Mouse (Mus musculus) myocyte (in vitro differentiated cells): ENCODE results near the gene 4930455H04Rik. TPM values are rescaled to one million over a fixed set of nuclear protein-coding genes. Genes with fewer than 3 reads are reported as not detected.

ENCODE experiments used
- H3K27me3 ChIP-seq: one replicate; pipeline ENCODE4 v1.6.1; 2011; ENCODE audit not compliant: control insufficient read depth, insufficient read depth, insufficient read length
- H3K36me3 ChIP-seq: one replicate; pipeline ENCODE4 v1.6.1; 2011; ENCODE audit not compliant: control insufficient read depth, insufficient read depth
- H3K4me2 ChIP-seq: one replicate; pipeline ENCODE4 v1.6.1; 2011; ENCODE audit warnings: low read depth, control low read depth
- H3K4me3 ChIP-seq: one replicate; pipeline ENCODE4 v1.5.1; 2011; ENCODE audit warnings: mild to moderate bottlenecking, control low read depth, moderate library complexity
- H3K79me2 ChIP-seq: one replicate; pipeline ENCODE4 v1.6.1; 2011; ENCODE audit not compliant: control insufficient read depth, insufficient read depth
- H3ac ChIP-seq: one replicate; pipeline ENCODE4 v1.6.1; 2011; ENCODE audit not compliant: control insufficient read depth, insufficient read length
- CEBPB ChIP-seq: IDR thresholded peaks from 2 replicates; pipeline ENCODE4 v1.6.1; 2011; ENCODE audit warnings: mild to moderate bottlenecking, moderate library complexity; ENCODE audit not compliant: poor library complexity, insufficient read depth, severe bottlenecking
- E2F4 ChIP-seq: IDR thresholded peaks from one replicate; pipeline ENCODE4 v1.6.1; 2011; ENCODE audit warnings: mild to moderate bottlenecking, control low read depth, moderate library complexity; ENCODE audit not compliant: insufficient read depth
- MAX ChIP-seq: IDR thresholded peaks from one replicate; pipeline ENCODE4 v1.6.1; 2011; ENCODE audit warnings: low read depth, mild to moderate bottlenecking, control low read depth
- MYOD1 ChIP-seq, 3 experiments: IDR thresholded peaks; one replicate each; pipeline ENCODE4 v1.6.1; 2011; ENCODE audit warnings: control low read depth in 2 of 3, low read depth in 2 of 3, mild to moderate bottlenecking in 2 of 3, moderate library complexity in 1 of 3; ENCODE audit not compliant: insufficient read length in 2 of 3, control insufficient read depth in 1 of 3
- MYOG ChIP-seq, 3 experiments: IDR thresholded peaks; one replicate each; pipeline ENCODE4 v1.6.1; 2011; ENCODE audit warnings: control low read depth in 2 of 3, low read depth in 2 of 3, mild to moderate bottlenecking in 2 of 3; ENCODE audit not compliant: insufficient read length in 2 of 3, control insufficient read depth in 1 of 3, insufficient read depth in 1 of 3
- POLR2A ChIP-seq: IDR thresholded peaks from one replicate; pipeline ENCODE4 v1.6.1; 2011; ENCODE audit warnings: low read depth, mild to moderate bottlenecking, control low read depth, moderate library complexity; ENCODE audit not compliant: insufficient read length
- POLR2AphosphoS2 ChIP-seq: IDR thresholded peaks from one replicate; pipeline ENCODE4 v1.6.1; 2011; ENCODE audit warnings: low read depth, control low read depth; ENCODE audit not compliant: insufficient read length
- REST ChIP-seq: IDR thresholded peaks from one replicate; pipeline ENCODE4 v1.6.1; 2011; ENCODE audit warnings: mild to moderate bottlenecking, control low read depth, moderate library complexity; ENCODE audit not compliant: insufficient read depth, insufficient read length
- SRF ChIP-seq: IDR thresholded peaks from one replicate; pipeline ENCODE4 v1.6.1; 2011; ENCODE audit warnings: low read depth; ENCODE audit not compliant: control insufficient read depth, insufficient read length
- TCF12 ChIP-seq: IDR thresholded peaks from one replicate; pipeline ENCODE4 v1.6.1; 2011; ENCODE audit warnings: mild to moderate bottlenecking, control low read depth; ENCODE audit not compliant: poor library complexity, insufficient read depth, severe bottlenecking
- TCF3 ChIP-seq: IDR thresholded peaks from one replicate; pipeline ENCODE4 v1.6.1; 2011; ENCODE audit warnings: low read depth, control low read depth; ENCODE audit not compliant: insufficient read length
- USF1 ChIP-seq: IDR thresholded peaks from one replicate; pipeline ENCODE4 v1.6.1; 2011; ENCODE audit warnings: low read depth, mild to moderate bottlenecking, control low read depth, moderate library complexity
- polyA plus RNA-seq: library from polyadenylated mRNA; unstranded; fragments of >200 nt; fragmentation: generic; extraction: Trizol; gene quantifications from one replicate; pipeline ENCODE4 v1.2.1, GENCODE M21; 2012; ENCODE audit warnings: missing spikeins

Gene 4930455H04Rik
- polyA plus RNA-seq, 1 experiment: not detected

DNA sequence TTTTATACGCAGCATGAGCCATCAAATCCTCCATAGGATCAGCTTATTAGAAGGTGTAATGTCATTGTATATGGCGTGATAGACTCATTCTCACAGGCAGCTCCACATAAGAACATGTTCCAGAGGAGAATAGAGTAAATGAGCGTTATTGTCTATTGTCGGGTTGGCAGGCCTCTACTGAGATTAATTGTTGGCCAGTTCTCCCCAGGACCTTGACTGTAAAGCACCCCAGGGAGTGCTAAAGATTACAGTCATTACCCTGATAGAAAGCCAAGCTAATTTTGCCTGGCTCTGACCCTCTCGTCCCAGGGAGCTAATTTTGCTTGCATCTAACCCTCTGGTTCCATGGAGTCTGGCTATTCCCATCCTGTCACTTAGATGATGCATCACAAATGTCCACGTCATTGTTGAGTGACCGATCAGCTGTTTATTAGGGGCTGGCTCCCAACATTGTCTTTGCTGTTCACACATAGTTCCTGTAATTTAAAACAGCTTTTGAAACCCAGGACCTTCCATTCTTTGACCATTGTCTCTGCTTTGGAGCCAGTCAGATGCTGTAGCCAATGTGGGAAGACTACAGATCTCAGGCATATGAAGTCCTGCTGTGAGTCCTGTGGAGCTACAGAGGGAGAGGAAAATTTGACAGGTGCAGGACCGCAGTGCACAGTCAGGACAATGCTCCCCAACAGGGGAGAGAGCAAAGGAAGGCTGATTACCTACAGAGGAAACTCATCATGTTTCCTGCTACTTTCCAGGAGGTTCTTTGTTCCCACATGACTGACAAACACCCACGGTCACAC lies 33.8 kb downstream of the 4930455H04Rik start:
- Histone ChIP-seq H3K36me3 (no peaks in the 10 kb centered on the region), H3K27me3 (no peaks in the 10 kb centered on the region), H3ac (no peak overlapping the region), H3K4me2 (no peak overlapping the region), H3K79me2 (no peaks in the 10 kb centered on the region), H3K4me3 (no peak overlapping the region)
- TF ChIP-seq MYOG (IDR thresholded peaks at IDR 0.05; ENCODE audit: control insufficient read depth in 1 of 3, insufficient read depth in 1 of 3, insufficient read length in 2 of 3, low read depth in 2 of 3): no peak
- no peak for TF ChIP-seq POLR2AphosphoS2

DNA sequence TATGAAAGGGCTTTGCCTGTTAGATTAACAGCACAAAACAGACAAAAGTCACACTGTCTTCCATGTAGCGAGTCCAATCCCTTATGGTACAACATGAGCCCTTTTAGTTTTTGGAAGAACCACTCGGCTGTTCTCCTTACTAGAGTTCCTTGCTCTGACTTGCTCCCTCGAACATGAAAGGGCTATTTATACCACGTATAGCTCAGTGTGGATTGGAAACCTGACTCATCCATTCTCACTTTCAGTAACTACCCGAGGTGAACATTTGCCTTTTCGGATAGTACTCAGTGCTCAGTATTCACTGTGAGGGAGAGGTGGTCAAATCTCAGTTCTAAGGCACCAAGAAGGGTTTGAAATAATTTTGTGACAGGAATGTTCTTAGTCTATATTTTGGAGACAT lies 35.3 kb downstream of the 4930455H04Rik start:
- no peak overlapping the region for H3ac ChIP-seq
- no peaks in the 10 kb centered on the region for H3K36me3 ChIP-seq
- TF ChIP-seq USF1 (no peak), TCF3 (no peak), MAX (no peak), POLR2A (no peak), SRF (no peak), MYOD1 (IDR thresholded peaks at IDR 0.05; ENCODE audit: control insufficient read depth in 1 of 3, insufficient read length in 2 of 3, low read depth in 2 of 3) (no peak)
- H3K27me3 ChIP-seq: no peaks in the 10 kb centered on the region
- H3K4me2 ChIP-seq: no peak overlapping the region
- H3K79me2 ChIP-seq: no peaks in the 10 kb centered on the region
- no peak overlapping the region for H3K4me3 ChIP-seq

DNA sequence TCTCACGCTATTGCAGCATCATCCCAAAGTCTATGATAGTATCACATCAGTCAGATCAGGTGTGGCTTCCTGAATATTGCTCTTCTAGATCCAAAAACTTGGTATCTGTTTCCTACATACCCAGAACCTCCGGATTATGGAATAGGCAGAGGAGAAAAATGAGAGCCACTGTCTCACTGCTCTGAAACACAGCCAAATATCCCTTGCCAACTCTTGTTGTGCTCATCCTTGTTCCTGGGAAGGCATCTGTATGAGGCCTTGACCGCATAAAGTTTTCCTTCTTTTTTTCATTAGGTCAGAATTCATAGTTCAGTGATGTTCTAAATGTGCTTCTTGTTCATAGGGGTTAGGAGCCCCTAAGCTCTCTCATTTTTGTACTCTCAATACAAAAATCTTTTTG lies 38.6 kb downstream of the 4930455H04Rik start:
- Histone ChIP-seq H3K4me3 (no peak overlapping the region), H3K36me3 (no peaks in the 10 kb centered on the region), H3ac (no peak overlapping the region), H3K27me3 (no peaks in the 10 kb centered on the region), H3K79me2 (no peaks in the 10 kb centered on the region), H3K4me2 (no peak overlapping the region)
- no peak for TF ChIP-seq CEBPB
- TF ChIP-seq E2F4: no peak
- no peak for TF ChIP-seq REST
- no peak for TF ChIP-seq MYOG (IDR thresholded peaks at IDR 0.05; ENCODE audit: control insufficient read depth in 1 of 3, insufficient read depth in 1 of 3, insufficient read length in 2 of 3, low read depth in 2 of 3)
- no peak for TF ChIP-seq MYOD1 (IDR thresholded peaks at IDR 0.05; ENCODE audit: control insufficient read depth in 1 of 3, insufficient read length in 2 of 3, low read depth in 2 of 3)
- TF ChIP-seq USF1: no peak
- no peak for TF ChIP-seq MAX
- no peak for TF ChIP-seq POLR2AphosphoS2
- no peak for TF ChIP-seq TCF3
- no peak for TF ChIP-seq TCF12

DNA sequence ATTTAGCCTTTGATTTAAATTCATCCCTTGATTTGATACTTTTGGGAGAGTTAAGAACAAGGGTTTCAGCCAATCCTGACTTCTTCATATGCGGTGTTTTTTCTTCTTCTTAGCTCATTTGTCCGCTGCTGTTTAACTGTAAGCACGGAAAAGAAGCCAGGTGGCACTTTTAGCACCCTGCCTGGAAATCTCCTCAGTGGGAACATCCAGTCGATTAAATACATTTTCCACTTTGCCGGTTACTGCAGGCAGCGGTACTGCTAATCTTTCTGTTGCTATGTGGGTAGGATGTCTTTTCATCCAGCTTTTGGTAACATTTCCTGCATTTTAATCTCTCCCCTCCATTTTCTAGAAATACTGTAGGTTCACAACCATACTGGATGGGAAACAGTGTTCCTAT lies 39.3 kb downstream of the 4930455H04Rik start:
- H3K27me3 ChIP-seq: no peaks in the 10 kb centered on the region
- no peaks in the 10 kb centered on the region for H3K79me2 ChIP-seq
- TF ChIP-seq TCF12 (no peak), TCF3 (no peak), MYOG (IDR thresholded peaks at IDR 0.05; ENCODE audit: control insufficient read depth in 1 of 3, insufficient read depth in 1 of 3, insufficient read length in 2 of 3, low read depth in 2 of 3) (no peak), E2F4 (no peak), MAX (no peak), CEBPB (no peak)

DNA sequence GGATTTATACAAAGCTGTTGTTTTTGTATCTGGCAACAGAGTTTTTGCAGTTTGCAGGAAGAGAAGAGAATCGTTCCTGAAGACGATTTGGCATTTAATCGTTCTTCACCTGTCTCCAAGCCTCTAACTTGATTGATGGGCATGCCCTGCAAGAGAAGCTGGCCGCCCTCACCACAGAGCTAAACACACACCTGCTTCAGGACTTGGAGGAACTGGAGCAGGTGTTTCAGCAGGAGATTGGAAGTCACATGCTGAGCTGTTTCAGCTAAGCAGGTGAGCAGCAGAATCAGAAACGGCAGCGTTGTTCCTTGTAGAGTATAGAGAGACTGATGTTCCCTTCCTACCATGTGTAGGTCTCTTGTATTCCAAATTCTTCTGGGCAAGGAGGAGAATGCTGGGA lies 42.1 kb downstream of the 4930455H04Rik start:
- Histone ChIP-seq H3K36me3 (no peaks in the 10 kb centered on the region), H3K79me2 (no peaks in the 10 kb centered on the region), H3K27me3 (no peaks in the 10 kb centered on the region), H3K4me2 (no peak overlapping the region), H3ac (no peak overlapping the region), H3K4me3 (no peak overlapping the region)
- TF ChIP-seq MYOD1 (IDR thresholded peaks at IDR 0.05; ENCODE audit: control insufficient read depth in 1 of 3, insufficient read length in 2 of 3, low read depth in 2 of 3) (peak in 2 of 3 experiments; percentile 71 to 79), MAX (no peak), MYOG (IDR thresholded peaks at IDR 0.05; ENCODE audit: control insufficient read depth in 1 of 3, insufficient read depth in 1 of 3, insufficient read length in 2 of 3, low read depth in 2 of 3) (peak in 1 of 3 experiments; percentile 43), SRF (no peak)

More for the DNA sequence above, 39.3 kb downstream of the 4930455H04Rik start:
- Histone ChIP-seq H3K4me2 (no peak overlapping the region), H3K36me3 (no peaks in the 10 kb centered on the region), H3ac (no peak overlapping the region), H3K4me3 (no peak overlapping the region)
